10 mouse cellular contexts compared by ENCODE assay signal in genomic region chr11:101894204-101894603, GRCm38 (mm10). TPM values are rescaled to one million over a fixed set of nuclear protein-coding genes. Genes with fewer than 3 reads are reported as not detected.
DNase-seq lines count a peak whose midpoint lies in the region; ATAC-seq and TF ChIP-seq lines count a peak whose summit lies in the region.
"Had no signal": no experiment of that assay in that cellular context is flagged by ENCODE, and none has a peak within 500 bp of the region (broad histone marks: within the 10 kb centered on the region; RNA-seq: fewer than 3 reads in every experiment).

TSS of gene Meox1 (minus strand) at chr11:101894374.

- H3K9me3 ChIP-seq in lung, embryonic 15.5 days, result no peaks in the 10 kb centered on the region
- H3K9me3 ChIP-seq in embryonic facial prominence, embryonic 14.5 days (ENCODE audit: control insufficient read depth, low read length), result no peaks in the 10 kb centered on the region

- peak within 1 kb of the TSS; percentile 24 for H3K4me3 ChIP-seq in lung, embryonic 15.5 days
- H3K4me3 ChIP-seq in embryonic facial prominence, embryonic 14.5 days (ENCODE audit: low read depth, low read length), result peak within 1 kb of the TSS; percentile 13
- peak within 1 kb of the TSS; percentile 18; the same call in 1 of the 2 replicates for H3K4me3 ChIP-seq in small intestine, adult 2 months (ENCODE audit: low read depth, low read length)

- peak within 1 kb of the TSS; percentile 34; the same call in 1 of the 2 replicates for H3K27ac ChIP-seq in lung, embryonic 15.5 days
- peak within 1 kb of the TSS; percentile 44 for H3K27ac ChIP-seq in embryonic facial prominence, embryonic 14.5 days (replicated peaks; ENCODE audit: low read depth, low read length)
- H3K27ac ChIP-seq in small intestine, adult 2 months (ENCODE audit: insufficient read depth, low read depth, low read length), result peak within 1 kb of the TSS; percentile 14; the same call in 1 of the 2 replicates
- H3K27ac ChIP-seq: liver, embryonic 14.5 days had no signal

- no peaks in the 10 kb centered on the region for H3K36me3 ChIP-seq in lung, embryonic 15.5 days
- H3K36me3 ChIP-seq in embryonic facial prominence, embryonic 14.5 days (ENCODE audit: control insufficient read depth, insufficient read depth, low read length), result no peaks in the 10 kb centered on the region
- H3K36me3 ChIP-seq in small intestine, adult 2 months (ENCODE audit: control insufficient read depth, insufficient read depth, low read length), result no peaks in the 10 kb centered on the region

- no peak for TF ChIP-seq CTCF in small intestine, adult 2 months (IDR thresholded peaks at IDR 0.05; ENCODE audit: extremely low read depth, insufficient read length, insufficient replicate concordance, low read depth, low read length)

- ATAC-seq in lung, embryonic 15.5 days (ENCODE audit: borderline replicate concordance, extremely low read depth, low FRiP score, low TSS enrichment), result peak; percentile 31; the same call in 1 of the 2 replicates
- ATAC-seq in embryonic facial prominence, embryonic 14.5 days (ENCODE audit: low read depth), result peak; percentile 67; the same call in 1 of the 2 replicates

- DNase-seq in lung, adult 18-20 months, result no peak
- DNase-seq in embryonic facial prominence, embryonic 14.5 days (ENCODE audit: low spot score), result peak; percentile 88
- DNase-seq in heart, postnatal 4 days, result peak; percentile 49
- DNase-seq in cerebellum, adult 11-12 months, result no peak
- DNase-seq in natural killer cell, adult 2 months (ENCODE audit: low spot score in 2 of 2), result no peak
- DNase-seq: gastrocnemius, postnatal 25 days had no signal

- peak within 1 kb of the TSS; percentile 51 for H3K4me2 ChIP-seq in lung, embryonic 15.5 days
- peak within 1 kb of the TSS; percentile 47 for H3K4me2 ChIP-seq in embryonic facial prominence, embryonic 14.5 days (ENCODE audit: low read depth, low read length)

- peak within 1 kb of the TSS; percentile 25 for H3K9ac ChIP-seq in lung, embryonic 15.5 days
- peak within 1 kb of the TSS; percentile 42 for H3K9ac ChIP-seq in embryonic facial prominence, embryonic 14.5 days (ENCODE audit: low read depth, low read length)
- H3K9ac ChIP-seq: liver, embryonic 14.5 days had no signal

- WGBS in lung, embryonic 15.5 days, result 6% methylated on average over 11 of the region's 11 CpGs
- WGBS in embryonic facial prominence, embryonic 14.5 days, result 5% methylated on average over 11 of the region's 11 CpGs
- WGBS in small intestine, adult 2 months, result 23% methylated on average over 11 of the region's 11 CpGs

- TF ChIP-seq POLR2A in small intestine, adult 2 months (IDR thresholded peaks at IDR 0.05; ENCODE audit: low read depth, low read length), result no peak

- H3K27me3 ChIP-seq in lung, embryonic 15.5 days, result peaks cover 21% of the 10 kb centered on the region
- peaks cover 10% of the 10 kb centered on the region for H3K27me3 ChIP-seq in embryonic facial prominence, embryonic 14.5 days (replicated peaks; ENCODE audit: control insufficient read depth, insufficient read depth, low read length)
- H3K27me3 ChIP-seq in small intestine, adult 2 months (ENCODE audit: control insufficient read depth, insufficient read depth, low read length), result peaks cover 20% of the 10 kb centered on the region

- H3K4me1 ChIP-seq in lung, embryonic 15.5 days, result peaks cover 55% of the 10 kb centered on the region
- peaks cover 40% of the 10 kb centered on the region for H3K4me1 ChIP-seq in embryonic facial prominence, embryonic 14.5 days (ENCODE audit: control insufficient read depth, insufficient read depth, low read length)
- H3K4me1 ChIP-seq in small intestine, adult 2 months (ENCODE audit: control insufficient read depth, insufficient read depth, insufficient read length, low read length), result peaks cover 2% of the 10 kb centered on the region; the same call in 1 of the 2 replicates

RNA-seq across cellular contexts. Expression of gene Meox1, which starts in this region (rescaled TPM):
- polyA plus RNA-seq in lung, embryonic 15.5 days (2015; fragmentation: Nextera tagmentation; extraction: Ambion mirVana), result 10.3 and 10.4 TPM in 2 replicates
- polyA plus RNA-seq in embryonic facial prominence, embryonic 14.5 days (2014; fragmentation: Nextera tagmentation; extraction: Ambion mirVana), result 12.7 and 16.7 TPM in 2 replicates
- total RNA-seq in heart, postnatal 4 days (2021), result 10 to 100 TPM; 17.3 to 19.1 TPM
- polyA plus RNA-seq in small intestine, adult 2 months (2012; rRNA removed), result 0.42 and 0.65 TPM in 2 replicates
- total RNA-seq: common myeloid progenitor, adult 5-6 weeks had no signal

Comparison
In these comparisons a context has a peak if more than half of its experiments do, and no peak if none do; other contexts are left out.
1. DNase-seq: peak in embryonic facial prominence, embryonic 14.5 days (single experiment) and heart, postnatal 4 days (single experiment); none in lung, adult 18-20 months (0 of 2), cerebellum, adult 11-12 months (single experiment) and natural killer cell, adult 2 months (0 of 2).
2. Peak in every context shown above with its lines, with median percentiles within 50 percentile points of each other: H3K27ac ChIP-seq and H3K4me3 ChIP-seq.